In the genomic region with DNA sequence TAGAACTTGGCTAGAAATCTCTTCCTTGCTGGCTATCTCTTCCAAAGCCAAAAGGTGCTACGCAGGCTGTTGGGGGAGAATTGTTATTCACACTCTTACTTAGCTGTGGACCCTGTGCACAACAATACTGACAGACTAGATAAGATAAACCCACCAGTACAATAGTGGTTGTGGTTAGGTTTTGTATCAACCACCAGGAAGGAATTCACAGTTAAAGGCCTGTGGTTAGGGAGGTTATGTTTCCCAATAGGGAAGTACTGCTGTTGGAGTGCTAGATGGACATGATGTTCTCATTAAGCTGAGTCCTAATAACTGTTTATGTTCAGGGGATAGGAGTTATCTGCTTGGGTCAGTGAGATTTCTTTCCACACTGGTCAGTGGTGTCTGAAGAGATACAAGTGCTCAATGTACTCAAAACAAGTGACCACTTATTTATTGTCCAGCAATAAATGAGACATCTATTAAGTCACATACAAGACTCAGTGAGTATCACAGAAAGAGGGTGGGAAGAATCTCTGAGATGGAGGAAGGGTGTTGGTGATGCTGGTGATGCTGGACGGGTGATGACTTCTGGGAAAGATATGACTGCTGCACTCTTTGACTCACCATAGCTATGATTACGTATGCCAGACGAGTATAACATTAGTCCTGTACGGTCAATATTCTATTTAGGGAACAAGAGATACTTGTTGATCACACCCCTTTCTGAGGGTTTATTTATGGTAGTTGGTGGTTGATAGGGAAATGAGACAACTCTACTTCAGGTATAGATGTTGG, we compare ENCODE assay signal across 17 mouse cellular contexts. TPM values are rescaled to one million over a fixed set of nuclear protein-coding genes. Genes with fewer than 3 reads are reported as not detected.
DNase-seq lines count a peak whose midpoint lies in the region; ATAC-seq and TF ChIP-seq lines count a peak whose summit lies in the region.
"Not testable (repeated sequence)": the region's sequence is repeated elsewhere in the genome, so short reads cannot be mapped to it uniquely, and the experiment has no call there.
"Had no signal": no experiment of that assay in that cellular context is flagged by ENCODE, and none has a peak within 500 bp of the region (broad histone marks: within the 10 kb centered on the region; RNA-seq: fewer than 3 reads in every experiment).

No protein-coding gene starts in this region.

- H3K9ac ChIP-seq in liver, postnatal 0 days (replicated peaks): not testable (repeated sequence)

- DNase-seq in 416B (ENCODE audit: low read depth) (peak; percentile 76), MEL-GATA-1-ER (ENCODE audit: extremely low read depth, low read depth) (peak; percentile 67)
- DNase-seq in liver, postnatal 0 days: not testable (repeated sequence)

- not testable (repeated sequence) for TF ChIP-seq CTCF in liver, postnatal 0 days (IDR thresholded peaks at IDR 0.05; ENCODE audit: low read depth)

- WGBS in liver, postnatal 0 days (ENCODE audit: insufficient replicate concordance): 45% methylated on average over 5 of the region's 5 CpGs

- ATAC-seq in granulocyte monocyte progenitor cell, adult 5-6 weeks (replicated peaks; ENCODE audit: poor library complexity, severe bottlenecking): peak; percentile 90
- peak; percentile 65 to 71; a peak in 3 of 4 replicates for ATAC-seq in hematopoietic stem cell, adult 5-6 weeks (replicated peaks in 1 of 2; ENCODE audit: insufficient read depth in 1 of 2, low FRiP score in 2 of 2, low TSS enrichment in 1 of 2, low read depth in 1 of 2, poor library complexity in 2 of 2, severe bottlenecking in 2 of 2)
- ATAC-seq in liver, postnatal 0 days: peak; percentile 27; the same call in 1 of the 2 replicates
- peak; percentile 87 for ATAC-seq in megakaryocyte progenitor cell, adult 5-6 weeks (replicated peaks; ENCODE audit: poor library complexity)
- ATAC-seq in monocyte, adult 5-6 weeks (replicated peaks; ENCODE audit: insufficient number of reproducible peaks, low FRiP score, low TSS enrichment, poor library complexity, severe bottlenecking): 0 out of 2 replicates have a peak, but pooled peaks have one; percentile 22

- H3K27me3 ChIP-seq in liver, postnatal 0 days (ENCODE audit: insufficient read depth, low read length): not testable (repeated sequence)

- H3K27ac ChIP-seq in liver, postnatal 0 days (ENCODE audit: low read depth): not testable (repeated sequence)

- not testable (repeated sequence) for H3K9me3 ChIP-seq in liver, postnatal 0 days (ENCODE audit: low read length)

- H3K4me2 ChIP-seq in liver, postnatal 0 days (ENCODE audit: low read depth, low read length): not testable (repeated sequence)

- not testable (repeated sequence) for H3K4me1 ChIP-seq in liver, postnatal 0 days (ENCODE audit: insufficient read depth)

- H3K4me3 ChIP-seq in liver, postnatal 0 days (ENCODE audit: low read depth, low read length): not testable (repeated sequence)

- H3K36me3 ChIP-seq in liver, postnatal 0 days (replicated peaks; ENCODE audit: insufficient read depth, low read length): not testable (repeated sequence)

- peak; percentile 60 for TF ChIP-seq EP300 in liver, postnatal 0 days (IDR thresholded peaks at IDR 0.05; ENCODE audit: low read depth)

RNA-seq across cellular contexts. Expression of a gene that starts 12.6 kb away (rescaled TPM):
- total RNA-seq in granulocyte monocyte progenitor cell, adult 5-6 weeks (2014; fragmentation: Nextera tagmentation): 50.9 and 68.1 TPM in 2 replicates
- 64.3 and 72.5 TPM in 2 replicates for total RNA-seq in granulocyte monocyte progenitor cell, adult 5-6 weeks (2017)
- 25.6 and 36.6 TPM in 2 replicates for total RNA-seq in hematopoietic stem cell, adult 5-6 weeks (2017)
- 1.8 TPM in 2 replicates for polyA plus RNA-seq in liver, postnatal 0 days (2015; fragmentation: Nextera tagmentation; extraction: Ambion mirVana)
- total RNA-seq in megakaryocyte progenitor cell, adult 5-6 weeks (2015): 61.0 and 68.7 TPM in 2 replicates
- 72.2 and 78.8 TPM in 2 replicates for total RNA-seq in megakaryocyte progenitor cell, adult 5-6 weeks (2017)
- total RNA-seq in monocyte, adult 5-6 weeks (2017): 49.1 to 75.5 TPM (median 56.6 TPM) in 3 replicates
- polyA plus RNA-seq: forebrain, embryonic 11.5 days; forebrain, embryonic 13.5 days; forebrain, embryonic 15.5 days had no signal

RNA-seq across cellular contexts. Expression of a gene that starts 45.8 kb away (rescaled TPM):
- 2.8 and 8.6 TPM in 2 replicates for total RNA-seq in granulocyte monocyte progenitor cell, adult 5-6 weeks (2014; fragmentation: Nextera tagmentation)
- total RNA-seq in granulocyte monocyte progenitor cell, adult 5-6 weeks (2017): 7.2 and 11.4 TPM in 2 replicates
- 1.1 TPM in 1 of 2 replicates, not detected in the other for total RNA-seq in hematopoietic stem cell, adult 5-6 weeks (2017)
- 0.05 TPM in 1 of 2 replicates, not detected in the other for polyA plus RNA-seq in liver, postnatal 0 days (2015; fragmentation: Nextera tagmentation; extraction: Ambion mirVana)
- 5.7 and 7.1 TPM in 2 replicates for total RNA-seq in megakaryocyte progenitor cell, adult 5-6 weeks (2015)
- 6.9 and 10.2 TPM in 2 replicates for total RNA-seq in megakaryocyte progenitor cell, adult 5-6 weeks (2017)
- total RNA-seq in monocyte, adult 5-6 weeks (2017): 0.29 to 1.1 TPM in 2 of 3 replicates, not detected in the other
- total RNA-seq: ES-E14; forebrain, postnatal 0 days had no signal
- polyA plus RNA-seq: brain, embryonic 14.5 days; C2C12; embryonic facial prominence, embryonic 10.5 days; embryonic facial prominence, embryonic 12.5 days; embryonic facial prominence, embryonic 14.5 days; forebrain, embryonic 11.5 days; forebrain, embryonic 13.5 days; forebrain, embryonic 15.5 days; forebrain, postnatal 0 days had no signal

Comparison
In these comparisons a context has a peak if more than half of its experiments do, and no peak if none do; other contexts are left out.
1. ATAC-seq: peak in every context shown above with its lines; median percentile 90 in granulocyte monocyte progenitor cell, adult 5-6 weeks; 87 in megakaryocyte progenitor cell, adult 5-6 weeks; 68 in hematopoietic stem cell, adult 5-6 weeks; 27 in liver, postnatal 0 days; 22 in monocyte, adult 5-6 weeks.